Mouse (Mus musculus): ENCODE data around the gene Mrpl54. TPM values are rescaled to one million over a fixed set of nuclear protein-coding genes. Genes with fewer than 3 reads are reported as not detected.

Mrpl54 gene
- polyA plus RNA-seq, 1 experiment = 67.0 TPM

DNA sequence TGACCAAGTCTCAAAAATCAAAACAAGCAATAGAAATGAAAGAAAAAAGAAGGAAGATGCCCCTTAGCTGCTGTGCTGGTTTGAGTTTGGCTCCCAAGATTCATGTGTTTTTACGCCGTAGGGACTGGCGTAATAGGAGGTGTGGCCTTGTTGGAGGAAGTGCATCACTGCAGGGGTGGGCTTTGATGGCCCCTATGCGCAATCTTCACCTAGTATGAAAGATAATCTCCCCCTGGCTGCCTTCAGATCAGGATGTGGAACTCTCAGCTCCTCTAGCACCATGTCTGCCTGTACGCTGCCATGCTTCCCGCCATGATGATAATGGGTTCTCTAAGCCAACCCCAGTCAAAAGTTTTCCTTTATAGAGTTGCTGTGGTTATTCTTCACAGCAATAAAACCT, 50.5 kb downstream of the Mrpl54 start:
- TF ChIP-seq CTCF (IDR thresholded peaks at IDR 0.05; ENCODE audit: borderline replicate concordance, extremely low read depth, insufficient read depth, insufficient read length) = no peak
- TF ChIP-seq POLR2A (IDR thresholded peaks at IDR 0.05; ENCODE audit: borderline replicate concordance, extremely low read depth, insufficient read depth, insufficient read length, poor library complexity, severe bottlenecking) = no peak
- no peak for DNase-seq (ENCODE audit: low read depth)

Other genes starting within 250 kb of the Mrpl54 start
- gene Diras1, start 241.3 kb downstream of the Mrpl54 start, polyA plus RNA-seq (2012; rRNA removed) = 41.5 and 66.5 TPM in 2 replicates
- 70.0 and 77.9 TPM in 2 replicates for gene Slc39a3, start 229.5 kb downstream of the Mrpl54 start, polyA plus RNA-seq (2012; rRNA removed)
- gene Sgta, start 206.8 kb downstream of the Mrpl54 start, polyA plus RNA-seq (2012; rRNA removed) = 326 and 369 TPM in 2 replicates
- gene Thop1, start 196.9 kb downstream of the Mrpl54 start, polyA plus RNA-seq (2012; rRNA removed) = 69.5 and 86.1 TPM in 2 replicates
- 0.19 and 0.20 TPM in 2 replicates for gene Creb3l3, start 168.1 kb downstream of the Mrpl54 start, polyA plus RNA-seq (2012; rRNA removed)
- gene Map2k2, start 161.0 kb downstream of the Mrpl54 start, polyA plus RNA-seq (2012; rRNA removed) = 203 and 214 TPM in 2 replicates
- 9.2 and 12.7 TPM in 2 replicates for gene Zbtb7a, start 131.7 kb downstream of the Mrpl54 start, polyA plus RNA-seq (2012; rRNA removed)
- 38.4 and 47.8 TPM in 2 replicates for gene Pias4, start 99.0 kb downstream of the Mrpl54 start, polyA plus RNA-seq (2012; rRNA removed)
- gene Eef2, start 90.3 kb downstream of the Mrpl54 start, polyA plus RNA-seq (2012; rRNA removed) = 1,504 and 1,952 TPM in 2 replicates
- gene Dapk3, start 83.9 kb downstream of the Mrpl54 start, polyA plus RNA-seq (2012; rRNA removed) = 82.3 and 88.4 TPM in 2 replicates
- not detected in 2 replicates for gene 4930442H23Rik, start 83.1 kb downstream of the Mrpl54 start, polyA plus RNA-seq (2012; rRNA removed)
- 0.18 and 0.21 TPM in 2 replicates for gene Nmrk2, start 64.9 kb downstream of the Mrpl54 start, polyA plus RNA-seq (2012; rRNA removed)
- 134 and 169 TPM in 2 replicates for gene Atcay, start 36.1 kb downstream of the Mrpl54 start, polyA plus RNA-seq (2012; rRNA removed)
- gene Zfr2, start 33.8 kb downstream of the Mrpl54 start, polyA plus RNA-seq (2012; rRNA removed) = 59.8 and 63.6 TPM in 2 replicates
- 30.6 and 31.9 TPM in 2 replicates for gene Matk, start 14.0 kb downstream of the Mrpl54 start, polyA plus RNA-seq (2012; rRNA removed)
- 45.2 and 47.0 TPM in 2 replicates for gene Apba3, start within 50 bp of the Mrpl54 start, polyA plus RNA-seq (2012; rRNA removed)
- 4.6 and 4.9 TPM in 2 replicates for gene Tjp3, start 24.6 kb upstream of the Mrpl54 start, polyA plus RNA-seq (2012; rRNA removed)
- gene Pip5k1c, start 26.0 kb upstream of the Mrpl54 start, polyA plus RNA-seq (2012; rRNA removed) = 267 and 268 TPM in 2 replicates
- 41.4 and 44.3 TPM in 2 replicates for gene Cactin, start 54.2 kb upstream of the Mrpl54 start, polyA plus RNA-seq (2012; rRNA removed)
- 5.0 and 5.3 TPM in 2 replicates for gene Tbxa2r, start 61.8 kb upstream of the Mrpl54 start, polyA plus RNA-seq (2012; rRNA removed)
- 0.05 and 0.16 TPM in 2 replicates for gene Gipc3, start 76.3 kb upstream of the Mrpl54 start, polyA plus RNA-seq (2012; rRNA removed)
- 49.5 and 63.8 TPM in 2 replicates for gene Hmg20b, start 83.5 kb upstream of the Mrpl54 start, polyA plus RNA-seq (2012; rRNA removed)
- gene Mfsd12, start 90.6 kb upstream of the Mrpl54 start, polyA plus RNA-seq (2012; rRNA removed) = 13.1 and 15.6 TPM in 2 replicates
- 0.19 and 0.25 TPM in 2 replicates for gene 4930404N11Rik, start 98.9 kb upstream of the Mrpl54 start, polyA plus RNA-seq (2012; rRNA removed)
- gene Fzr1, start 111.6 kb upstream of the Mrpl54 start, polyA plus RNA-seq (2012; rRNA removed) = 154 and 184 TPM in 2 replicates
- 64.0 and 67.4 TPM in 2 replicates for gene Dohh, start 117.5 kb upstream of the Mrpl54 start, polyA plus RNA-seq (2012; rRNA removed)
- 6.8 and 9.6 TPM in 2 replicates for gene Gm48551, start 117.5 kb upstream of the Mrpl54 start, polyA plus RNA-seq (2012; rRNA removed)
- 8.7 and 9.4 TPM in 2 replicates for gene Gm48552, start 122.1 kb upstream of the Mrpl54 start, polyA plus RNA-seq (2012; rRNA removed)
- gene Smim24, start 126.1 kb upstream of the Mrpl54 start, polyA plus RNA-seq (2012; rRNA removed) = 3.0 and 4.2 TPM in 2 replicates
- 9.2 and 16.7 TPM in 2 replicates for gene Nfic, start 188.7 kb upstream of the Mrpl54 start, polyA plus RNA-seq (2012; rRNA removed)
- gene Celf5, start 215.8 kb upstream of the Mrpl54 start, polyA plus RNA-seq (2012; rRNA removed) = 396 and 427 TPM in 2 replicates
- gene Ncln, start 229.5 kb upstream of the Mrpl54 start, polyA plus RNA-seq (2012; rRNA removed) = 152 and 206 TPM in 2 replicates
- gene S1pr4, start 233.2 kb upstream of the Mrpl54 start, polyA plus RNA-seq (2012; rRNA removed) = 0.54 and 0.59 TPM in 2 replicates